In the genomic region with DNA sequence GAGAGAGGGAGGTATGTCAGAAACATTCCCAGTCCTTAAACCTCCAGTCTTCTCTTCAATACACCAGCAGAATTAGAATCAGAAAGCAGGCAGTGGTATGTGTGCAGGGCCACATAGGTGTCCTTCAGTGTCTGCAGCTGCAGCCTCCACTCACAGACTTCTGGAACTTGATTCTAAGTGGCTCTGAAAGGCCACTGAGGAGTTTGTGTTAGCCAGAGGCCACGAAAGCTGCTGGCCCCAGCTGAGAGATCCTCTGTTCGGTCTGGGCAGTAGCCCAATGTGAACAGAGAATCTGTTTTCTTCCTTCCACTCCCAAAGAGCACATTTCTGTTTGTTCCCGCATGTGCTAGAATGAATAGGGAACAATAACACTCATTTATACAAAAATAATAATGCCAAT, we compare ENCODE assay signal across 9 mouse cellular contexts.
DNase-seq lines count a peak whose midpoint lies in the region; ATAC-seq lines count a peak whose summit lies in the region.
"Had no signal": no experiment of that assay in that cellular context is flagged by ENCODE, and none has a peak within 500 bp of the region (broad histone marks: within the 10 kb centered on the region; RNA-seq: fewer than 3 reads in every experiment).

No protein-coding gene starts in this region.

- peak; percentile 39 to 60 for DNase-seq in heart, adult 18-20 months
- DNase-seq in cerebellum, adult 9-10 months: peak; percentile 47
- DNase-seq in heart, postnatal 25 days (ENCODE audit: low spot score): peak; percentile 2
- no peak for DNase-seq in spleen, postnatal 4 days (ENCODE audit: low spot score in 2 of 2)
- no peak for DNase-seq in c-Kit-positive CD71-positive TER-119-positive erythroid progenitor cells, embryonic 14.5 days (ENCODE audit: low spot score)

- no peaks in the 10 kb centered on the region for H3K36me3 ChIP-seq in heart, embryonic 11.5 days (ENCODE audit: control insufficient read depth, insufficient read depth, low read length)
- H3K36me3 ChIP-seq in neural tube, embryonic 15.5 days: no peaks in the 10 kb centered on the region

- no peaks in the 10 kb centered on the region for H3K9me3 ChIP-seq in heart, embryonic 11.5 days (replicated peaks; ENCODE audit: control insufficient read depth, low read length)
- H3K9me3 ChIP-seq in neural tube, embryonic 15.5 days (replicated peaks): no peaks in the 10 kb centered on the region

- no peaks in the 10 kb centered on the region for H3K4me1 ChIP-seq in heart, embryonic 11.5 days (ENCODE audit: control insufficient read depth, insufficient read depth, low read length)
- 0 out of 2 replicates have a peak, but pooled peaks cover 5% of the 10 kb centered on the region for H3K4me1 ChIP-seq in neural tube, embryonic 15.5 days

- H3K9ac ChIP-seq in heart, embryonic 11.5 days (ENCODE audit: low read depth, low read length): no peak overlapping the region
- no peak overlapping the region for H3K9ac ChIP-seq in neural tube, embryonic 15.5 days (replicated peaks)

- H3K27ac ChIP-seq in heart, embryonic 11.5 days (ENCODE audit: low read depth, low read length): no peak overlapping the region
- H3K27ac ChIP-seq in neural tube, embryonic 15.5 days (replicated peaks): no peak overlapping the region
- H3K27ac ChIP-seq: macrophage had no signal

- intact Hi-C loops in heart, postnatal 25 days (cut with DNase I): no loop called here

- no peak for ATAC-seq in heart, embryonic 11.5 days (replicated peaks; ENCODE audit: insufficient number of reproducible peaks, low FRiP score, low TSS enrichment)
- peak; percentile 63 for ATAC-seq in neural tube, embryonic 15.5 days (ENCODE audit: low FRiP score)
- no peak for ATAC-seq in activated CD4-positive, CD25-positive, alpha-beta regulatory T cell, adult 4 months

- no peak overlapping the region for H3K4me2 ChIP-seq in heart, embryonic 11.5 days
- H3K4me2 ChIP-seq in neural tube, embryonic 15.5 days: no peak overlapping the region

- no peak overlapping the region for H3K4me3 ChIP-seq in heart, embryonic 11.5 days (ENCODE audit: low read depth, low read length)
- no peak overlapping the region for H3K4me3 ChIP-seq in neural tube, embryonic 15.5 days (replicated peaks)

- WGBS in heart, embryonic 11.5 days (ENCODE audit: insufficient replicate concordance): 73% methylated on average over 3 of the region's 3 CpGs
- WGBS in neural tube, embryonic 15.5 days: 65% methylated on average over 3 of the region's 3 CpGs

- H3K27me3 ChIP-seq in heart, embryonic 11.5 days (ENCODE audit: control insufficient read depth, insufficient read depth, low read length): no peaks in the 10 kb centered on the region
- no peaks in the 10 kb centered on the region for H3K27me3 ChIP-seq in neural tube, embryonic 15.5 days (replicated peaks)

Comparison
In these comparisons a context has a peak if more than half of its experiments do, and no peak if none do; other contexts are left out.
1. DNase-seq: peak in heart, adult 18-20 months (2 of 2), cerebellum, adult 9-10 months (single experiment) and heart, postnatal 25 days (single experiment); none in spleen, postnatal 4 days (0 of 2) and c-Kit-positive CD71-positive TER-119-positive erythroid progenitor cells, embryonic 14.5 days (single experiment).